Mouse (Mus musculus) small intestine, adult 2 months (tissue): Measurements from ENCODE around the gene Dvl2.

Experiments
- CTCF ChIP-seq: fragments of 200-500 bp; IDR thresholded peaks from 2 replicates; pipeline ENCODE4 v1.5.1; 2012; ENCODE audit warnings: low read depth, mild to moderate bottlenecking, control low read depth, inconsistent platforms, low read length, moderate library complexity, mixed read lengths; ENCODE audit not compliant: insufficient replicate concordance, insufficient read length; ENCODE audit errors: extremely low read depth
- POLR2A ChIP-seq: fragments of 200-500 bp; IDR thresholded peaks from 2 replicates; pipeline ENCODE4 v1.6.1; 2012; ENCODE audit warnings: low read depth, mild to moderate bottlenecking, control low read depth, inconsistent platforms, low read length, moderate library complexity

GRCm38 (mm10) chr11:70049366-70049765 is 49.0 kb downstream of the Dvl2 start:
- TF ChIP-seq CTCF = no peak
- TF ChIP-seq POLR2A = no peak
